Mouse (Mus musculus): Measurements from ENCODE around the gene Hp1bp3. TPM values are rescaled to one million over a fixed set of nuclear protein-coding genes. Genes with fewer than 3 reads are reported as not detected.

Hp1bp3 gene
- polyA plus RNA-seq, 1 experiment from 2014 or later = 259 TPM

DNA sequence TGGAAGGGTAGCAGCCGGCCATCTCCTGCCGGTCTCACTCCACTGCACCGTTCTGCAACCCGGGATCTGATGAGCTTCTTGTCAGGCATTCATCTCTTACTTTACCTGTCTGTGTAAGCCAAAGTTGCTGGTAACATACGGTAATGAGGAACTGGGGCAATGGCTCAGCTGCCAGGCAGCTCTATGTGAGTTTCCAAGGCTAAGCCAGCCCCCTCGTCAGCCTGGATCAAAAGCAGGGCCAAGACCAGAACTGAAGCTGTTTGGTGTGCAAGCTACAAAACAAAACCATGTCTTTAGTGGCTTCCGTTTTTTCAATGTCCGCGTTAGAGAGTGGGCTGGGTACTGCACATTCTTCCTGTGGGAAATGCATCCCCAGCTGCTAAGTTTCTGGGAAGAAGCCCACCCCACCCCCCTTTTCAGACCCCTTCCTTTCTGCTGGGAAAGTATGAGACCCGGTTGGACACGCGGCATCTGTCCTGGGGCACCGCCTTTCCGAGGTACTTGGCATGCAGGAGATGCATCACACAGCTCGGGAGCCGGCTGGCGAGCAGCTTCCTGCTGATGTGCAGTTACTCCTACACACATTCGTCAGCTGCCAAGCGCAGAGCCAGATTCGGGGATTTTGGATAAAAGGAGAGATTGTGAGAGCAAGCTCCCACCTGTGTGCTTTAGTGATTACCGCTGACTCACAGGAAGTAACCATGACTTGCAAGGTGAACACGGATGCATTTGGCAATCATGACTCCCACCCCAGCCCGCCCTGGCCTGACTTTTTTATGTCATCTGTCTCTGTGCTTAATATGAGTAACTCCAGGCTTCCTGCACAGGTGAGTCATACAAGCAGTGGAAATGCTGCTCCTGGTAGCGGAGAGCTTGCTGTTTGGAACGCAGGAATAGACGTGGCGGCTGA is 30.9 kb downstream of the Hp1bp3 start:
- Histone ChIP-seq H3K9ac (no peak overlapping the region), H3K4me3 (no peak overlapping the region), H3K9me3 (replicated peaks) (no peaks in the 10 kb centered on the region), H3K4me2 (no peak overlapping the region), H3K27me3 (peaks cover 30% of the 10 kb centered on the region), H3K36me3 (ENCODE audit: poor library complexity, severe bottlenecking) (peaks cover 60% of the 10 kb centered on the region), H3K4me1 (peaks cover 25% of the 10 kb centered on the region), H3K27ac (no peak overlapping the region)
- WGBS = 70% methylated on average over 27 of the region's 27 CpGs
- ATAC-seq = no peak

DNA sequence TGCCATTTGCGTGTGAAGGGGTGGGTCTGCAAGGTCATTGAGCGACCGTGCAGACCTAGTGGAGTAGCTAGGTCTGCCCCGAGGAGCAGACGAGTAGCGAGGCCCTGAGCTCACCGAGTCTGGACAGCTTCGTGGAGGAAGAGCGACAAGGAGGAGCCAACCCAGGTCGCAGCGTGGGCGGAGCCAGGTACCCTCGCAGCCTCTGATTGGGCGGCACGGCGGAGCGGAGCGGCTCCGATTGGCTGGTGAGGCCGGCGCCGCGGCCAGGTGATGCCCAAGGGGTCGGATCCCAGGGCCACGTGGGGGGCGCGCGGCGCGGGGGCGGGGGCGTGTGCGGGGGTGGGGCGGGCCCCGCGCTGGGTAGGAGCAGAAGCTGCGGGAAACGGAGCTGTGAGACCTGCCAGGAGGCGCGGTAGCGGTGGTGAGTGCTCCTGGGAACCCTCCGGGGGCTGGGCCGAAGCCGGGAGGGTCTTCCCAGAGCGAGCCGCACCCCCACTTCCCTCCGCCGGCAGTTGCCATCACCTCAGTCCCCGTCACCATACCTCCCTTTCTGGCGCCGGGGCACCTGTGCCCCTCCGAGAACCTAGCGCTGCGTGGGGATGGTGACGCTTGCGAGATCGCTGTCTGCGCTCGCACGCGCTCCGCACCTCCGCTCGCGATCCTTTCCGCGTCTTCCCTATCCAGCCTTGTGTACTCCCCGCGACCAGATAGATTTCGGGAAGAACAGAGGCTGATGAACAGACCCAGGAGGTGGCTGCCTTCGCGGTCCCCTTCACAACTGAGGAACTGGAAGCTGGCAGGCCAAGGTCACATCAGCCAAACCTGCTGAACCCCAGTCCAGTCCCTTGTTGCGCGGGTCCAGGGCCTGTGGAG is 34.2 kb downstream of the Hp1bp3 start, which contains the start of the genes Sh2d5 and Kif17:
Sh2d5 (plus strand) TSS at position 316 of the 873 bp plus-strand sequence.
Kif17 (plus strand) TSS at position 348 of the 873 bp plus-strand sequence.
- peaks cover 27% of the 10 kb centered on the region for H3K36me3 ChIP-seq (ENCODE audit: poor library complexity, severe bottlenecking)
- under 1% methylated on average over 57 of the region's 74 CpGs for WGBS
- peaks cover 34% of the 10 kb centered on the region for H3K4me1 ChIP-seq
- H3K9ac ChIP-seq = peak within 1 kb of the TSS; percentile 63
- H3K4me2 ChIP-seq = peak within 1 kb of the TSS; percentile 98
- H3K4me3 ChIP-seq = peak within 1 kb of the TSS; percentile 54
- H3K27me3 ChIP-seq = peaks cover 61% of the 10 kb centered on the region
- ATAC-seq = peak; percentile 92
- no peaks in the 10 kb centered on the region for H3K9me3 ChIP-seq (replicated peaks)
- H3K27ac ChIP-seq = peak within 1 kb of the TSS; percentile 19; the same call in 1 of the 2 replicates

DNA sequence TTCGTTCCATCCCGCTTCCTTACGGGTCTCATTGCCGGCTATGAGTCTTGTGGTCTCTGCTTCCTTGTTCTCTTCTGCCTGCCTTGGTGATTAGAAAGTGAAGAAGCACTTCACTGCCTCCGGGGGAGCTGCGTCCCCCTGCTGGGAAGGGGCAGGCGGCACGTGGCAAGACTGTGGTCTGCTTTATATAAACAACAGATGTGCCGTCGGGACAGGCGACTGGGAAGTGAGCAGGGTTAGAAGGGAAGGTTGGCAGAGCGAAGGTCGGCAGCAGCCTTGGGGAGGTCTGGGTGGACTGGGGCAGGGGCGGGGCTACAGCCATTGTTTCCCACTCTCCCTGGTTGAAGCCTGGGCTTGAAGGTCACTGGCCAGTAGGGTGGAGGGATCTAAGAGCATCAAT is 35.7 kb downstream of the Hp1bp3 start:
- H3K27me3 ChIP-seq = peaks cover 71% of the 10 kb centered on the region
- peak; percentile 7; the same call in 1 of the 2 replicates for ATAC-seq
- H3K36me3 ChIP-seq (ENCODE audit: poor library complexity, severe bottlenecking) = peaks cover 12% of the 10 kb centered on the region
- WGBS = under 1% methylated on average over 14 of the region's 14 CpGs
- peak overlapping the region; percentile 57 for H3K9ac ChIP-seq
- H3K4me3 ChIP-seq = peak overlapping the region; percentile 54
- H3K9me3 ChIP-seq (replicated peaks) = no peaks in the 10 kb centered on the region
- peaks cover 34% of the 10 kb centered on the region for H3K4me1 ChIP-seq
- peak overlapping the region; percentile 19; the same call in 1 of the 2 replicates for H3K27ac ChIP-seq
- H3K4me2 ChIP-seq = peak overlapping the region; percentile 98

DNA sequence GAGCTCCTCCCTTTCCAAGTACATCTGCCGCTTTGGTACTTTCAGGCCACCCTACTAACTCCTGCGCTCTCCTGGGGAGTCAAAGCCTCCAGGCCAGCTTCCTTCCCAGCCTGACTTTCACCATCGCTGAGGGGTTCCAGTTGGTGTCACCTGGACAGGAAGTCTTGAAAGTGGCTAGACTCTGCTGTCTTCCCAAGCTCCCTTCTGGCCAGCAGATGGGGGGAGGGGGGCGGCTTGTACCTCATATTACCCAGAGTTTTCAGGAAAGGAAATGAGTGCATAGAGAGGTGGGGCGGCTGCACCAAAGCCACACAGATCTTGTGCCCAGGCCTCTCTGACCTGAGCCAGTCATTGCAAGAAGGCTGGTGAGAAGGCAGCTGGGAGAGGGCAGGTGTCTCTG is 36.1 kb downstream of the Hp1bp3 start:
- no peak overlapping the region for H3K27ac ChIP-seq

DNA sequence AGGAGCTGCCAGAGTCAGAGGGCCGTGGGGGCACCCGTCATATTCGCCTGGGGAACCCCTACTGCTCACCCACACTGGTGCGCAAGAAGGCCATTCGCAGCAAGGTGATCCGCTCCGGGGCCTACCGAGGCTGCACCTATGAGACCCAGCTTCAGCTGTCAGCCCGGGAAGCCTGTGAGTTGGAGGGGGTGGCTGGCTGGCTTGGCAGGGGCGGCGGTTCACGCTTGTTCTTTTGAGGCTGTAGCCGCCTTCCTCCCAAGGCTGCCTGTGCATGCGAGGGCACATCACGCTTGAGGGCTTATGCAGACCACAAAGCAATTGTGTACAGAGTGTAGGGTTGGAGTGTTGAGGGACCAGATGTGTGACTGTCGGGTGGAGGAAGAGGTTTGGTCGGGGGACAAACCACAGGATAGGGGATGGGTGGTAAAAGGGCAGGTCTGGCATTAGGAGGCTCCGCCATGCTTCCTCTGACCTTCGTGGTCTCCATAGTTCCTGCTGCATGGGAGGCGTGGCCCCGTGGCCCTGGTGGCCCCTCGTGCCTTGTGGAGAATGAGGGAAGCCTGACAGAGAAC is 41.1 kb downstream of the Hp1bp3 start:
- Histone ChIP-seq H3K4me2 (no peak overlapping the region), H3K4me1 (peaks cover 12% of the 10 kb centered on the region), H3K27ac (no peak overlapping the region), H3K36me3 (ENCODE audit: poor library complexity, severe bottlenecking) (no peaks in the 10 kb centered on the region), H3K9me3 (replicated peaks) (no peaks in the 10 kb centered on the region), H3K4me3 (no peak overlapping the region), H3K27me3 (peaks cover 60% of the 10 kb centered on the region), H3K9ac (no peak overlapping the region)
- WGBS = 83% methylated on average over 22 of the region's 22 CpGs
- ATAC-seq = no peak

More for the DNA sequence above, 36.1 kb downstream of the Hp1bp3 start:
- no peak for ATAC-seq
- peak overlapping the region; percentile 54 for H3K4me3 ChIP-seq
- peak overlapping the region; percentile 57; the same call in 1 of the 2 replicates for H3K9ac ChIP-seq
- 19% methylated on average over 5 of the region's 5 CpGs for WGBS
- peaks cover 75% of the 10 kb centered on the region for H3K27me3 ChIP-seq
- no peaks in the 10 kb centered on the region for H3K9me3 ChIP-seq (replicated peaks)
- peaks cover 8% of the 10 kb centered on the region for H3K36me3 ChIP-seq (ENCODE audit: poor library complexity, severe bottlenecking)
- peaks cover 34% of the 10 kb centered on the region for H3K4me1 ChIP-seq
- H3K4me2 ChIP-seq = peak overlapping the region; percentile 98

DNA sequence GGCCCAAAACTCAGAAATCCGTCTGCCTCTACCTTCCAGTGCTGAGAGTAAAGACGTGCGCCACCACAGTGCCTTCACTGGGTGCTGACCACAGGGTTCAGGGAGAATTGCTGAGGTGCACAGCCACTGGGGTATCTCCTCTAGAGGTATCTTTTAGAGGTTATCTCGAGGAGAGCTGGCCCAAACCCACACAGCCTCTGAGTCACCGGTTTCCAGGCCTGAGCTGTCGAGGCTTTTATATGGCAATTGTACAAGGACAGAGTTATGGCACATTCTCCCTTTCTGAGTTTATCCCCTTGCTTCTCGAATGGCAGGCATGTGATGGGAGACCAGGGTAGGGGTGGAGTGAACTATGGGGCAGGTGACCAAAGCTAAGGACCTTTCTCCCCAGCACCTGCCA is 42.6 kb downstream of the Hp1bp3 start:
- peaks cover 13% of the 10 kb centered on the region for H3K4me1 ChIP-seq
- H3K4me2 ChIP-seq = no peak overlapping the region
- H3K27me3 ChIP-seq = peaks cover 56% of the 10 kb centered on the region
- H3K9ac ChIP-seq = no peak overlapping the region
- H3K4me3 ChIP-seq = no peak overlapping the region
- no peaks in the 10 kb centered on the region for H3K36me3 ChIP-seq (ENCODE audit: poor library complexity, severe bottlenecking)
- ATAC-seq = no peak
- no peak overlapping the region for H3K27ac ChIP-seq
- H3K9me3 ChIP-seq (replicated peaks) = no peaks in the 10 kb centered on the region
- WGBS = 84% methylated on average over 7 of the region's 7 CpGs

DNA sequence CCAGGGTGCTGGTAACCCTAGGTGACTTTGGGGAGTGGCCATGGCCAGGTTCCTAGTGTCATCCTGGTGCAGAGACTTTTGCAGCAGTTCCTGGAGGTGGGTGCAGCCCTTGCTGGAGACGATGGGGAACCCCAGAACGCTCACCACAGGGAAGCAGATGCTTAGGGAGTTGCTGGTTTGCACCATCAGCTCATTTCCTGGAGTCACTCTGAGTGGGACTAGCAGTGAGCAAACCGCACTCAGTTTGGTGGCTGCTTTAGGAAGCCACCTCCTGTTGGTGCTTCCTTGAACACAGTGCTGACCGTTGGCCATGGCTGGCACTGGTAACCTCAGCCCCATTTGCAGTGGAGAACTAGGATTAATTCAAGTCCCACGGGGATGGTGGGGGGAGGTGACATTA is 43.4 kb downstream of the Hp1bp3 start:
- Histone ChIP-seq H3K9me3 (replicated peaks) (no peaks in the 10 kb centered on the region), H3K27me3 (peaks cover 56% of the 10 kb centered on the region)
- 81% methylated on average over 5 of the region's 5 CpGs for WGBS

DNA sequence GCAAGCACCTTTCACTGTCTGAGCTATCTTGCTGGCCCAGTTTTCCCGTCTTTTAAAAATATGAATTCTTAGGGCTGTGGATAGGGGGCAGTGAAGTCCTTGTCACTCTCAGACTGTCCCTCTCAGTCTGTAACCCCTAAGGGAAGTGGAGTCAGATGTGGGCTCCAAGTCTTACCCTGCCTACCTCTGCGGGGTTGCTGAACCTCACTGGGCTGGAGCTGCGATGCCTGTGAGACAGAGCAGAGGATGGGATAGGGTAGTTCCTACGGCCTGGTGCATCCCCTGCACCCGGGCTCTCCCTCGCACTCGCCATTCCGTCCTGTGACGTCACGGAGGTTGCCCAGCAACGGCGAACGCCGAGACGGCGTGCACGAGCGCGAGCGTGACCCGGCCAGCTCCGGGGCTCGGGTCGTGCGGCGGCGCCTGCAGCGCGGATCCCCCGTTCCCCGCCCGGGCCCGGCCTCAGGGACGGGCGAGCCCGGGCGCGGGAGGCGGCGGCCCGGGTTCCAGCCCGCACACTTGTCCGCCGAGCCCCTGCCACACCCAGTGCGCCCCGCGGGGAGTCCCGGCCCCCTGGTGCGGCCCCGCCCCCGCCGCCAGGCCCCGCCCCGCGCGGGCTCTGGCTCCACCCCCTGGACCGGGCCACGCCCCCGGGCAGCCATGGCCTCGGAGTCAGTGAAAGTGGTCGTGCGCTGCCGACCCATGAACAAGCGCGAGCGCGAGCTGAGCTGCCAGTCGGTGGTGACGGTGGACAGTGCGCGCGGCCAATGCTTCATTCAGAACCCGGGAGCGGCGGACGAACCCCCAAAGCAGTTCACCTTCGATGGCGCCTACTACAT is 46.0 kb downstream of the Hp1bp3 start:
- H3K27ac ChIP-seq = no peak overlapping the region
- no peaks in the 10 kb centered on the region for H3K36me3 ChIP-seq (ENCODE audit: poor library complexity, severe bottlenecking)
- H3K4me2 ChIP-seq = peak overlapping the region; percentile 79
- peak overlapping the region; percentile 59 for H3K9ac ChIP-seq
- ATAC-seq = peak; percentile 88
- peaks cover 13% of the 10 kb centered on the region for H3K4me1 ChIP-seq
- H3K9me3 ChIP-seq (replicated peaks) = no peaks in the 10 kb centered on the region
- H3K4me3 ChIP-seq = peak overlapping the region; percentile 66
- under 1% methylated on average over 55 of the region's 78 CpGs for WGBS
- peaks cover 44% of the 10 kb centered on the region for H3K27me3 ChIP-seq

More for the DNA sequence above, 43.4 kb downstream of the Hp1bp3 start:
- Histone ChIP-seq H3K36me3 (ENCODE audit: poor library complexity, severe bottlenecking) (no peaks in the 10 kb centered on the region), H3K4me1 (peaks cover 13% of the 10 kb centered on the region), H3K27ac (no peak overlapping the region), H3K9ac (no peak overlapping the region), H3K4me2 (no peak overlapping the region), H3K4me3 (no peak overlapping the region)
- no peak for ATAC-seq

DNA sequence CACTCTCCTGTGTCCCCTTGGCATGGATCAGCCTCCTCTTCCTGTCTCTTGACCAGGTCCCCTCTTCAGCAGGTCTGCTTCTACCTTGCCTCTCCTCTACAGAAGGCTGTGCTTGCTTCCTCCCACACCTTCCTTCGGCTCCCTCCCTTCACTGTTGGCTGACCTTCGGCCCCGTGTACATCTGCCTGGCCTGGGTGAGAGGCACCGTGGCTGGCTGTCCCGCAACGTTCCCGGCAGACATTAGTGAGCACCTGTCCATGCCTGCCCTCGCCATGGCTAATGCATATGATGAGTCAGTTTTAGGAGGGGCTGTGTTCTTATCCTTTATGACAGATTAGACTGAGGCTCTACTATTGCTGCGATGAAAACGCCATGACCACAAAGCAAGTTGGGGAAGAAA is 51.8 kb downstream of the Hp1bp3 start:
- Histone ChIP-seq H3K4me3 (no peak overlapping the region), H3K4me1 (peaks cover 5% of the 10 kb centered on the region), H3K9me3 (replicated peaks) (no peaks in the 10 kb centered on the region), H3K27ac (no peak overlapping the region), H3K27me3 (peaks cover 26% of the 10 kb centered on the region), H3K9ac (no peak overlapping the region), H3K4me2 (no peak overlapping the region), H3K36me3 (ENCODE audit: poor library complexity, severe bottlenecking) (no peaks in the 10 kb centered on the region)
- no peak for ATAC-seq
- 90% methylated on average over 10 of the region's 10 CpGs for WGBS

DNA sequence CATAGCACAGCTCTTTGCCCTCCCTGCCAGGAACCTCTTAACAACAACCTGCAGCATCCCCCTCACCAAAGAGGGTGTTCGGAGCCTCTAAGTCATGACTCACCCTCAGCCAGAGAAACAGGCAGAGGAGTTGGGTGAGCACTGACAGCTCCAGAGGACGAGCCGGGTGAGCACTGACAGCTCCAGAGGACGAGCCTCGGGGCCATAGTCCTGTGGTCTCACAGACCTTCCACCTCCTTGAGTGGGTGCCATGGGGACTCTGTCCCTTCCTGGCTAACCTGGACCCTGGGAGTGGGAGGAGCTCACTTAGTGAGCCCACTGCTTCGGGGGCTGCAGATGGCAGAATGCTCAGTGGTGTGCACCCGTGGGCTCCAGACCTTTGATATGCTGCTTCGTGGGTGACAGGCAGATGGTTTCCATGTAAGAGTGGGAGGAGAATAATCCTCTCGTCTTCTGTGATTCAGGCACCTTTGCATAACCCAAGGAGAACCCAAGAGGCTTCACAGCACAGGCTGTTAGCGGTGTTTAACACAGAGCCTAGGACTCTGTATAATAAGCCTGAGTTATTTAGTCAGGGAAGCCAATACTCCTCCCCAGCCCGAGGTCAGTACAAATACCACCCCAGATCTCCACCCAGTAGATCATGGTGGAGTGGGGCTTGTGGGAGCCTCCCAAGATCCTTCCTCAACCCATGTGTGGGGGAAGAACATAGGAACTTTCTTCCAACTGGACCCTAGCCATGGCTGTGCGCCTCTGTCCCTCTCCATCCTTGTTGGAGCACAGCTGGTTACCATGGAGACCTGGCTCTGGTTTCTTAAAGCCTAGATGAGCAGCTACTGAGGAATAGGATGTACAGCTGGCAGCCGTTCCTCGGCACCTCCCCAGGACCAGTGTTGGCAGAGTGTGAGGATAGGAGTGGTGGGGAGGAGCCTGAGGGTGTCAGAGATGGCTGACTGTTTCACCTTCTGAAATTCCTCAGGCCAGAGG is 56.2 kb downstream of the Hp1bp3 start:
- Histone ChIP-seq H3K4me1 (peaks cover 3% of the 10 kb centered on the region; the same call in 1 of the 2 replicates), H3K36me3 (ENCODE audit: poor library complexity, severe bottlenecking) (no peaks in the 10 kb centered on the region)
- ATAC-seq = no peak

More for the DNA sequence above, 56.2 kb downstream of the Hp1bp3 start:
- Histone ChIP-seq H3K27ac (no peak overlapping the region), H3K27me3 (0 out of 2 replicates have a peak, but pooled peaks cover 4% of the 10 kb centered on the region), H3K4me2 (no peak overlapping the region), H3K9me3 (replicated peaks) (no peaks in the 10 kb centered on the region), H3K4me3 (no peak overlapping the region), H3K9ac (no peak overlapping the region)
- 76% methylated on average over 14 of the region's 14 CpGs for WGBS
